Mouse (Mus musculus): ENCODE measurements around the gene Trub1. TPM values are rescaled to one million over a fixed set of nuclear protein-coding genes. Genes with fewer than 3 reads are reported as not detected.

The Trub1 gene
- 3.4 TPM for polyA plus RNA-seq (2014; fragmentation: Illumina TruSeq; extraction: RNeasy Lipid Tissue Mini Kit (QIAGEN cat#74804); ENCODE audit: low read depth, low replicate concordance)

DNA sequence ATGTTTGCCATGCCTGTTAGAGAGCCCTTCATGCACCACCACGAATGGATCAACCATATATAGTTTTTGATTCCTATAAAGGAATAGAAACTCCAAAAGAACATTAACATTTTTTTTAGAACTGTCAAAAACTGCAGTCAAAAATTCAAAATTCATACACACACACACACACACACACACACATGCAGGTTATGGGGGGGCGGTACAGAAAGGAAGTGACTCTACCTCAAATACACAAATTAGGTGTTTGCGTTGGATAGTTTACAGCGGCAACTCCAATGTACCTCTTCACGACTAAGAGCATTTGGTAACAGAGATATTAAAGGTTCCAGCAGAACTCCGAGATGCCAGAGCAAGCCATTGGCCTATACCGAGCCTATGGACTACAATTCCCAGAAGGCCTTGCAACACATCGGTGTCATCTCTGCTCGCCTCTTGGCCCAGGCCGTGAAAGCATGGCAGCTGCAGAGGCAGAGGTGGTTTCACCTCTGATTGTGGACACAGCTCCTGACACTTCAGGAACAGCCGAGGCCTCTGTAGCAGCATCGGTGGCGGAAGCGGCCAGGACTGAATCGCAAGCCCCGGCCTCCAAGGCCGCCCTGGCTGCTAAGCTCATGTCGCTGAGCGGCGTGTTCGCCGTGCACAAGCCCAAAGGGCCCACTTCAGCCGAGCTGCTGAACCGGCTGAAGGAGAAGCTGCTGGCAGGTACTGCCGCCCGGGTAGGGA, at the start of gene Trub1:
Gene Trub1, plus strand, starts transcription at position 421 of the 726 bp plus-strand sequence.

Other genes starting within 250 kb of the Trub1 start
- 3.3 TPM for gene Ablim1, start 138.0 kb upstream of the Trub1 start, polyA plus RNA-seq (2014; fragmentation: Illumina TruSeq; extraction: RNeasy Lipid Tissue Mini Kit (QIAGEN cat#74804); ENCODE audit: low read depth, low replicate concordance)
- gene Fam160b1, start 92.2 kb upstream of the Trub1 start, polyA plus RNA-seq (2014; fragmentation: Illumina TruSeq; extraction: RNeasy Lipid Tissue Mini Kit (QIAGEN cat#74804); ENCODE audit: low read depth, low replicate concordance) = 20.0 TPM
- gene Atrnl1, start 158.1 kb downstream of the Trub1 start, polyA plus RNA-seq (2014; fragmentation: Illumina TruSeq; extraction: RNeasy Lipid Tissue Mini Kit (QIAGEN cat#74804); ENCODE audit: low read depth, low replicate concordance) = 8.0 TPM